Mouse (Mus musculus): ENCODE data around the gene Acoxl. TPM values are rescaled to one million over a fixed set of nuclear protein-coding genes. Genes with fewer than 3 reads are reported as not detected.

The Acoxl gene
- polyA plus RNA-seq, 1 experiment from 2014 or later: not detected

GRCm38 (mm10) chr2:127894890-127895289 lies 56.2 kb downstream of the Acoxl start:
- H3K4me3 ChIP-seq (replicated peaks): no peak overlapping the region
- H3K27ac ChIP-seq (replicated peaks): no peak overlapping the region
- H3K27me3 ChIP-seq: no peaks in the 10 kb centered on the region
- 45% methylated on average over 6 of the region's 6 CpGs for WGBS (ENCODE audit: insufficient replicate concordance)
- H3K4me1 ChIP-seq (replicated peaks): no peaks in the 10 kb centered on the region
- H3K9ac ChIP-seq: no peak overlapping the region
- H3K9me3 ChIP-seq (replicated peaks): no peaks in the 10 kb centered on the region
- no peak overlapping the region for H3K4me2 ChIP-seq
- ATAC-seq (ENCODE audit: insufficient read depth): no peak
- no peaks in the 10 kb centered on the region for H3K36me3 ChIP-seq (replicated peaks)

- ATAC-seq (ENCODE audit: insufficient read depth): no peak
- 57% methylated on average over 5 of the region's 5 CpGs for WGBS (ENCODE audit: insufficient replicate concordance)
- Histone ChIP-seq H3K4me1 (replicated peaks) (no peaks in the 10 kb centered on the region), H3K36me3 (replicated peaks) (no peaks in the 10 kb centered on the region), H3K9me3 (replicated peaks) (no peaks in the 10 kb centered on the region), H3K9ac (no peak overlapping the region), H3K4me2 (no peak overlapping the region), H3K27ac (replicated peaks) (no peak overlapping the region), H3K27me3 (no peaks in the 10 kb centered on the region), H3K4me3 (replicated peaks) (no peak overlapping the region)
Observed at GRCm38 (mm10) chr2:127897718-127898117, 59.0 kb downstream of the Acoxl start.

DNA sequence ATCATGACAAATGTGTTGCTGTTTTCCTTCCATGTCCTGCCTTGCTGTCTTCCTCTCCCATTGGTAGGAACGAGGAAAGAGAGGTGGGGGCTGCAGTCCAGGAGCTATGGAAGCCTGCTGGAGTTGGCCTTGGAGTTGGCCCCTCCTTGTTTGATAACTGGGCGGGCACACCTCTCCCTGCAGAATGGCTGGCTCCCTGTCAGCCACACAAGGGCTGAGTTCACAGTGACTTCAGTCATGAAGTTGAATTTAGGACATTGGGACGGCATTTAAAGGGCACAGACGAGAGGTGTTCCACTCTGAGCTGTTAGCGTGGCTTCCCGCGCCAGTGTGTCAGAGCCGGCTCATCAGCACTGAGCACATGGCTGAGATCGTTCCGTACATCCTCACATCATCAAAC lies 66.2 kb downstream of the Acoxl start:
- no peak for ATAC-seq (ENCODE audit: insufficient read depth)
- 62% methylated on average over 10 of the region's 10 CpGs for whole genome bisulfite sequencing (ENCODE audit: insufficient replicate concordance)
- no peaks in the 10 kb centered on the region for H3K4me1 ChIP-seq (replicated peaks)

DNA sequence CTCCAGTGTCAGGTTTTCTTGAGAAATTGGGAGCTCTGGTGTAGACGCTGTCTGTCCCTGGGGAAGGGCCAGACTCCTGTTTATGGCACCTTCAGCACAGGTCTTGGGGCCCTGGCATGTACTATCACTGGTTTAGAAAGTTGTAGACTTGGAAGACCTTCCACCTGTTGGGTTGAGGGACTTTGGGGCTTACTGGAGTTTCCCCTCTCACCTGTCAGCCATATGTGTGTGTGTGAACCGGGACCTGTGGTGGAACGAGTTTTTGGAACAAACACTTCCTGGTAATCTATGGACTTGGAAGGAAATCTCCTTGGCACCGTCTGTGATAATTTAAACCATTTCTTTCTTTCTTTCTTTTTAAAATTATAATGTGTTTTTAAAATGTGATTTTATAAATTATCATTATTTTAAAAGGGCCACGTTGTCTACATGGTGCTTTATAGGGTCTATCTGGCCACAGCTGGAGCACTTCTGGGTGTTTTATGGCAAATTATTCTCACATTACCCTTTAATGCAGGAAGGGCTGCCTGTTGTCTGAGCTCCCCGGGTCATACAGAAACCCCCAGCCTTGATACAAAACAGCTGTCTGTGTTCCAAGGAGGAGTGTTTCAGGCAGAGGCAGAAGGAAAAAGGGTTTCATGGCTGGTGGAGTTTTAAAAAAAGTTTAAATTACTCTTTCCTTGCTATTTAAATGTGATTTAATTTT lies 68.5 kb downstream of the Acoxl start:
- ATAC-seq (ENCODE audit: insufficient read depth): no peak
- Histone ChIP-seq H3K9me3 (replicated peaks) (no peaks in the 10 kb centered on the region), H3K4me1 (replicated peaks) (no peaks in the 10 kb centered on the region), H3K27ac (replicated peaks) (no peak overlapping the region), H3K27me3 (no peaks in the 10 kb centered on the region), H3K9ac (no peak overlapping the region), H3K36me3 (replicated peaks) (no peaks in the 10 kb centered on the region), H3K4me3 (replicated peaks) (no peak overlapping the region), H3K4me2 (no peak overlapping the region)
- 62% methylated on average over 6 of the region's 6 CpGs for WGBS (ENCODE audit: insufficient replicate concordance)

More for the DNA sequence above, 66.2 kb downstream of the Acoxl start:
- H3K9ac ChIP-seq: no peak overlapping the region
- no peak overlapping the region for H3K27ac ChIP-seq (replicated peaks)
- H3K9me3 ChIP-seq (replicated peaks): no peaks in the 10 kb centered on the region
- H3K27me3 ChIP-seq: no peaks in the 10 kb centered on the region
- H3K36me3 ChIP-seq (replicated peaks): no peaks in the 10 kb centered on the region
- H3K4me3 ChIP-seq (replicated peaks): no peak overlapping the region
- no peak overlapping the region for H3K4me2 ChIP-seq

- Histone ChIP-seq H3K4me1 (replicated peaks) (no peaks in the 10 kb centered on the region), H3K4me2 (no peak overlapping the region), H3K36me3 (replicated peaks) (no peaks in the 10 kb centered on the region), H3K9ac (no peak overlapping the region), H3K4me3 (replicated peaks) (no peak overlapping the region), H3K27ac (replicated peaks) (no peak overlapping the region), H3K9me3 (replicated peaks) (no peaks in the 10 kb centered on the region), H3K27me3 (no peaks in the 10 kb centered on the region)
- WGBS (ENCODE audit: insufficient replicate concordance): 54% methylated on average over 1 of the region's 1 CpGs
- no peak for ATAC-seq (ENCODE audit: insufficient read depth)
Observed at GRCm38 (mm10) chr2:127907679-127908042, 69.0 kb downstream of the Acoxl start.

DNA sequence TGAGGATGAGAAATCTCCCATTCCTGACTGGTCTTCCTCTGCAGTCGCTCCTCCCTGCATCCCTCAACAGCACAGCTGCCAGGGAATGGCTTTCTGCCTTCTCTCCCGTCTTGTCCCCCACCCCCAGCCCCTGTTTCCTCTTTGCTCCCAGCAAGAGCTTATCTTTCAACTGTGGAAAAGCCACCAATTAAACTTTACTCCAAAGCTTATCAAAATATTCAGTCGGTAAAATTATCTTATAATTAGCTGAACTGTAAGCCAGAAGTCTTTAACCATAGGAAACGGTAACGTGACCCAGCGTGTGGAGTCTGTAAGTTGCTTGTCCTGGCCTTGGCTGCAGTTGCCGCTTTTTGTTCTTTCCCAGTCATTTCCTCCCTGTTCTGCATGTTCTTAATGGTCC lies 70.2 kb downstream of the Acoxl start:
- H3K27me3 ChIP-seq: no peaks in the 10 kb centered on the region
- no peak overlapping the region for H3K27ac ChIP-seq (replicated peaks)
- no peak overlapping the region for H3K4me3 ChIP-seq (replicated peaks)
- 29% methylated on average over 7 of the region's 7 CpGs for WGBS (ENCODE audit: insufficient replicate concordance)
- no peaks in the 10 kb centered on the region for H3K9me3 ChIP-seq (replicated peaks)
- no peak for ATAC-seq (ENCODE audit: insufficient read depth)
- no peak overlapping the region for H3K9ac ChIP-seq
- no peaks in the 10 kb centered on the region for H3K36me3 ChIP-seq (replicated peaks)
- no peak overlapping the region for H3K4me2 ChIP-seq
- no peaks in the 10 kb centered on the region for H3K4me1 ChIP-seq (replicated peaks)

- 66% methylated on average over 4 of the region's 4 CpGs for WGBS (ENCODE audit: insufficient replicate concordance)
- Histone ChIP-seq H3K4me3 (replicated peaks) (no peak overlapping the region), H3K36me3 (replicated peaks) (no peaks in the 10 kb centered on the region), H3K9me3 (replicated peaks) (no peaks in the 10 kb centered on the region), H3K27ac (replicated peaks) (no peak overlapping the region), H3K4me1 (replicated peaks) (no peaks in the 10 kb centered on the region), H3K27me3 (no peaks in the 10 kb centered on the region), H3K9ac (no peak overlapping the region), H3K4me2 (no peak overlapping the region)
- no peak for ATAC-seq (ENCODE audit: insufficient read depth)
Observed at GRCm38 (mm10) chr2:127909790-127910189, 71.1 kb downstream of the Acoxl start.

DNA sequence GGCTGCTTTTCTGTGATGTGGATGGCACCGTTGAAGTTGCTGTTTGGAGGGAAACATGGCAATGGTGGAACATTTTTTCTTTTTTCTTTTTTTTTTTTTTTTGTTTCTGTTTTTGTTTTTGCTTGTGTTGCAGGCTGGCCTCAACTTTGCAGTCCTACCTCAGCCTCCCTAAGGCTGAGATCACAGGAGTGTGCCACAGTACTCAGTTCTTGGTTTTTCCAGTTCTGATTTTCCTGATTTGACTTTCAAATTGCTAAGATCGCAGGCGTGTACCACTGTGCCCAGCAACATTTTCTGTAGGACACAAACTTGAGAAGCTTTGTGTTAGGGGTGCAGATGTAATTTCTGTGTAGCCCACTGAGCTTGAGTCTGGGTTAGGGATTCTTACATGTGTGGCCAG lies 72.9 kb downstream of the Acoxl start:
- H3K36me3 ChIP-seq (replicated peaks): no peaks in the 10 kb centered on the region
- H3K4me3 ChIP-seq (replicated peaks): no peak overlapping the region
- H3K27ac ChIP-seq (replicated peaks): no peak overlapping the region
- H3K27me3 ChIP-seq: no peaks in the 10 kb centered on the region
- H3K9me3 ChIP-seq (replicated peaks): no peaks in the 10 kb centered on the region
- H3K9ac ChIP-seq: no peak overlapping the region
- ATAC-seq (ENCODE audit: insufficient read depth): no peak
- WGBS (ENCODE audit: insufficient replicate concordance): 67% methylated on average over 3 of the region's 3 CpGs
- H3K4me2 ChIP-seq: no peak overlapping the region
- no peaks in the 10 kb centered on the region for H3K4me1 ChIP-seq (replicated peaks)

DNA sequence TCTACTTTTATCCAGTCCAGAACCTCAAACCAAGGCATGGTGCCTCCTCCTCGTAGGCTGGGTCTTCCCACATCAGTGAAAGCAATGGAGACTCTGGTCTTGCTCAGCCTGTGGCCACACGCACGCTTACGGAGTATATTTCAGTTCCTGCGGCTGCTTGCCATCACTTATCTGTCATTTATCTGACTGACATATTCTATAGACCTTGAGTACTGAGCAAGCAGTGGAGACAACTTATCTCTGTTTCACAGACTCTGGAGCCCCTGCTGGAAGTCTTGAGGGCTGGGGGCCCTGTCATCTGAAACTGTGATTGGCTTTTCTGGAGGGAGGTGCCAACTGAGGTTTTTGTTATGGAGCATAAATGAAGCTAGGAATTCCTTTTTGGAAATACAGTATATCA lies 75.4 kb downstream of the Acoxl start:
- ATAC-seq (ENCODE audit: insufficient read depth): no peak
- no peaks in the 10 kb centered on the region for H3K4me1 ChIP-seq (replicated peaks)

GRCm38 (mm10) chr2:127916804-127917410 lies 78.2 kb downstream of the Acoxl start:
- no peaks in the 10 kb centered on the region for H3K36me3 ChIP-seq (replicated peaks)
- H3K9me3 ChIP-seq (replicated peaks): no peaks in the 10 kb centered on the region
- H3K27ac ChIP-seq (replicated peaks): no peak overlapping the region
- no peak for ATAC-seq (ENCODE audit: insufficient read depth)
- no peak overlapping the region for H3K9ac ChIP-seq
- H3K4me2 ChIP-seq: no peak overlapping the region
- H3K4me1 ChIP-seq (replicated peaks): no peaks in the 10 kb centered on the region
- WGBS (ENCODE audit: insufficient replicate concordance): 11% methylated on average over 7 of the region's 7 CpGs
- no peaks in the 10 kb centered on the region for H3K27me3 ChIP-seq
- no peak overlapping the region for H3K4me3 ChIP-seq (replicated peaks)

More for the DNA sequence above, 75.4 kb downstream of the Acoxl start:
- no peaks in the 10 kb centered on the region for H3K27me3 ChIP-seq
- H3K36me3 ChIP-seq (replicated peaks): no peaks in the 10 kb centered on the region
- H3K9me3 ChIP-seq (replicated peaks): no peaks in the 10 kb centered on the region
- no peak overlapping the region for H3K27ac ChIP-seq (replicated peaks)
- no peak overlapping the region for H3K4me3 ChIP-seq (replicated peaks)
- 11% methylated on average over 5 of the region's 5 CpGs for WGBS (ENCODE audit: insufficient replicate concordance)
- no peak overlapping the region for H3K9ac ChIP-seq
- no peak overlapping the region for H3K4me2 ChIP-seq

- H3K4me1 ChIP-seq (replicated peaks): no peaks in the 10 kb centered on the region
- H3K36me3 ChIP-seq (replicated peaks): no peaks in the 10 kb centered on the region
- H3K27me3 ChIP-seq: no peaks in the 10 kb centered on the region
- WGBS (ENCODE audit: insufficient replicate concordance): 41% methylated on average over 1 of the region's 1 CpGs
- H3K9ac ChIP-seq: no peak overlapping the region
- H3K4me3 ChIP-seq (replicated peaks): no peak overlapping the region
- H3K27ac ChIP-seq (replicated peaks): no peak overlapping the region
- no peak overlapping the region for H3K4me2 ChIP-seq
- no peak for ATAC-seq (ENCODE audit: insufficient read depth)
- H3K9me3 ChIP-seq (replicated peaks): no peaks in the 10 kb centered on the region
Observed at GRCm38 (mm10) chr2:127919740-127920139, 81.1 kb downstream of the Acoxl start.
